Mouse (Mus musculus): ENCODE data around the gene Sgms1.

DNA sequence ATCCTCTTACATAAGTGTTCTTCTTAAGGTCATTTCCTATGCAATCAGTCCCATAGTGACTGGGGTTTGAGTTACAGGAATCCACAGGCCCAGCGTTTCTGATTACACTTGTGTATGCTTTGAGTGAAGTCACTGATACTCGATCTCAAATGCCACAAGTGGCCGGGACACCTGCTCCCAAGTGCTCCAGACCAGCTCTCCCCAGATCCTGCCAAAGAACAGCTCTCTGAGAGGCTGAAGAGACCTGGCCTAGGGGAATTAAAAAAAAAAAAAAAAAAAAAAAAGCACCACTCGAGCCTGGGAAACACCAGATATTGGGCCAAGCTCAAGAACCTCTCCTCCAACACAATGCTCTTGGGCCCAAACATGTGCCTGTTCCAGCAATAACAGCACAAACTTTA lies 62.9 kb downstream of the Sgms1 start:
- TF ChIP-seq FOSL1 (IDR thresholded peaks at IDR 0.05; ENCODE audit: insufficient read depth, low read length, poor library complexity, severe bottlenecking) (no peak), CTCF (IDR thresholded peaks at IDR 0.05; ENCODE audit: control insufficient read depth, insufficient read depth, insufficient read length) (no peak), MAX (IDR thresholded peaks at IDR 0.05) (no peak), MYOD1 (IDR thresholded peaks at IDR 0.05; ENCODE audit: control insufficient read depth, insufficient read length, low read depth) (peak; percentile 29), CEBPB (IDR thresholded peaks at IDR 0.05; ENCODE audit: low read depth) (no peak)

Data from C2C12 (cell line).